Mouse (Mus musculus) liver, adult 2 months (tissue): ENCODE measurements around the gene Dcst1.

Experiments used
- CTCF ChIP-seq: fragments of 200-500 bp; IDR thresholded peaks from 2 replicates; pipeline ENCODE4 v1.5.1; 2011; ENCODE audit warnings: low read depth, low read length, control low read depth
- POLR2A ChIP-seq: fragments of 200-500 bp; IDR thresholded peaks from 2 replicates; pipeline ENCODE4 v1.6.1; 2011; ENCODE audit warnings: low read length, control low read depth; ENCODE audit not compliant: insufficient read depth; ENCODE audit errors: extremely low read depth

DNA sequence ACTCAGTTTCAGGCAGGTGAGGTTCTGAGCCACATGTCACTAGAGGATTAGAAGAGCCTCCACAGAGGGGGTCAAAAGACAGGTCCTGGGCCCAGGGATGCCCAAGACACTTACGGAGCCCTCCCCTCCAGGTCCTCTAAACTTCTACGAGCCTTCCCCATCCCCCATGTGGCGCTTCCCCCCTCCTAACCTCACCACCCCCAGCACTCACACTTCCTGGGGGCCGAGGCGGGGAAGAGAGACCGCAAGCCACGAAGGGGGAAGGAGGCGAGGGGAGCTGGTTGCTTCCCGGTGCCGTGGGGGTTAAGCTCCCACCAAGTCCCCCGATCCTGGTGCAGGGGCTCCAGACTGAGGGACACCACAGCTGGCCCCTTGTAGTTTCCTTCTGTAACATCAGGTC is 20.4 kb upstream of the Dcst1 start:
- TF ChIP-seq CTCF (no peak), POLR2A (no peak)
